Mouse (Mus musculus): Measurements from ENCODE around the gene Zfp974. TPM values are rescaled to one million over a fixed set of nuclear protein-coding genes. Genes with fewer than 3 reads are reported as not detected.

The Zfp974 gene
- polyA plus RNA-seq, 1 experiment from 2014 or later: 3.9 TPM

DNA sequence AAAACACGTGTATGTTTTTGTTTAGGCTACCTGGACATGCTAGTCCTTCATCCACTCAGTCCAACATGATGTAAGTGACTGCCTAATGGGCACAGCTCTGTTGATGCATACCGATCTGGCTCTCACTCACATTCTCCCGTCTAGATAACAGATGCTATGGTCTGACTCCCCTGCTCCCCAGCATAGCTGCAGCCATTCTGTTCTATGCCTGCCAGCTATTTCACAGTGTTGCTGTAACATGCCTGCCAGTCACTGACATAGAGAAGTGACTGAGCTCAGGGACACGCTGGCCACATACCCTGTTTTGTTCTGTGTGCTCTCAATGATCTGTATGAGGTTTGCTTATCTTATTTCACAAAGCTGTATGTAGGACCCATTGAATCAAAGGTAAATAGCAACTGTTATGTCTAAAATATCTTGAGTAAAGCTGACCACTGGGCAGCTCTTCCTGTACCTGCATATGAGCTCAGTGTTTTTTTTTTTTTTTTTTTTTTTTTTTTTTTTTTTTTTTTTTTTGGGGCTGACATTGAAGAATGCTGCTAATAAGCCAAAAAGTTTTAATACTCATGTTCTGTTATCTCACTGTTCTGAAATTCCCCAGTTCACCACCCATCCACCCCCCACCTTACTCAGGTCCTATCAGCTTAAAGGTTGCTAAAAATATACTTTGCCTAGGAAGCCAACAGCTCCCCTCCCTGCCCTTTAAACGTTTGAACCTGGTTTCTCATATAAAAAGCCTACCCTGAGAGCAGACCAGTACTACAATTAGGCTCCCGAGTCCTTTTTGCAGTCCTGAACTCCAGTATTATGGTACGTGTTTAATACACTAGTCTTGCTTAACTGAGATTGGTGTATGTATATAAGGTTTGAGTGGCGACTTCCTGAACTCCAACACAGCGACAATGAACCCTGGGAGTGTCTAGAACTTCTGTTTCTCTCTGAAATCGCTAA is 69.7 kb downstream of the Zfp974 start:
- Histone ChIP-seq H3K4me1 (replicated peaks; ENCODE audit: control insufficient read depth, insufficient read depth, low read length) (no peaks in the 10 kb centered on the region), H3K9me3 (ENCODE audit: control insufficient read depth) (no peaks in the 10 kb centered on the region), H3K4me3 (ENCODE audit: low read depth, low read length) (peak overlapping the region; percentile 59), H3K36me3 (ENCODE audit: control insufficient read depth, insufficient read depth) (peaks cover 11% of the 10 kb centered on the region), H3K27ac (ENCODE audit: low read depth, low read length) (peak overlapping the region; percentile 86), H3K4me2 (replicated peaks; ENCODE audit: low read depth) (peak overlapping the region; percentile 76), H3K27me3 (replicated peaks; ENCODE audit: control insufficient read depth, insufficient read depth, low read length) (no peaks in the 10 kb centered on the region), H3K9ac (ENCODE audit: low read depth, low read length) (peak overlapping the region; percentile 67)
- no peak for TF ChIP-seq CTCF (IDR thresholded peaks at IDR 0.05; ENCODE audit: low read depth)
- WGBS: 23% methylated on average over 10 of the region's 10 CpGs
- ATAC-seq: peak; percentile 50

Other genes starting within 250 kb of the Zfp974 start
- gene Zfp607b, start 240.1 kb downstream of the Zfp974 start, polyA plus RNA-seq (2015; fragmentation: Nextera tagmentation; extraction: Ambion mirVana): 1.1 and 1.2 TPM in 2 replicates
- gene Zfp60, start 198.1 kb downstream of the Zfp974 start, polyA plus RNA-seq (2015; fragmentation: Nextera tagmentation; extraction: Ambion mirVana): 6.7 and 8.5 TPM in 2 replicates
- 1.5 and 1.6 TPM in 2 replicates for gene Zfp626, start 122.3 kb downstream of the Zfp974 start, polyA plus RNA-seq (2015; fragmentation: Nextera tagmentation; extraction: Ambion mirVana)
- 2.2 and 2.5 TPM in 2 replicates for gene Zfp59, start 90.9 kb downstream of the Zfp974 start, polyA plus RNA-seq (2015; fragmentation: Nextera tagmentation; extraction: Ambion mirVana)
- 1.2 and 1.3 TPM in 2 replicates for gene Zfp607a, start 71.9 kb downstream of the Zfp974 start, polyA plus RNA-seq (2015; fragmentation: Nextera tagmentation; extraction: Ambion mirVana)
- gene Zfp780b, start 49.7 kb upstream of the Zfp974 start, polyA plus RNA-seq (2015; fragmentation: Nextera tagmentation; extraction: Ambion mirVana): 4.7 and 5.7 TPM in 2 replicates
- 0.85 and 0.96 TPM in 2 replicates for gene Zfp850, start 84.7 kb upstream of the Zfp974 start, polyA plus RNA-seq (2015; fragmentation: Nextera tagmentation; extraction: Ambion mirVana)
- gene Psmc4, start 120.6 kb upstream of the Zfp974 start, polyA plus RNA-seq (2015; fragmentation: Nextera tagmentation; extraction: Ambion mirVana): 149 and 155 TPM in 2 replicates
- gene Fcgbp, start 141.8 kb upstream of the Zfp974 start, polyA plus RNA-seq (2015; fragmentation: Nextera tagmentation; extraction: Ambion mirVana): 444 and 492 TPM in 2 replicates
- 2.3 and 2.4 TPM in 2 replicates for gene 9530053A07Rik, start 200.0 kb upstream of the Zfp974 start, polyA plus RNA-seq (2015; fragmentation: Nextera tagmentation; extraction: Ambion mirVana)
- 60.6 and 67.1 TPM in 2 replicates for gene Fbl, start 240.2 kb upstream of the Zfp974 start, polyA plus RNA-seq (2015; fragmentation: Nextera tagmentation; extraction: Ambion mirVana)